Mouse (Mus musculus) lung, postnatal 0 days (tissue): ENCODE measurements at regions not wholly inside any gene's neighbourhood (a gene's known extent, or its start where the extent isn't known, plus 50 kb on each side); places are given as distances from the start of the nearest gene placed in this dataset.

Source experiments
- CTCF ChIP-seq: IDR thresholded peaks from 2 replicates; pipeline ENCODE4 v1.5.1; 2016; ENCODE audit warnings: antibody characterized with exemption, mild to moderate bottlenecking
- EP300 ChIP-seq: IDR thresholded peaks from 2 replicates; pipeline ENCODE4 v1.6.1; 2016; ENCODE audit warnings: antibody characterized with exemption, mild to moderate bottlenecking, control low read depth

DNA sequence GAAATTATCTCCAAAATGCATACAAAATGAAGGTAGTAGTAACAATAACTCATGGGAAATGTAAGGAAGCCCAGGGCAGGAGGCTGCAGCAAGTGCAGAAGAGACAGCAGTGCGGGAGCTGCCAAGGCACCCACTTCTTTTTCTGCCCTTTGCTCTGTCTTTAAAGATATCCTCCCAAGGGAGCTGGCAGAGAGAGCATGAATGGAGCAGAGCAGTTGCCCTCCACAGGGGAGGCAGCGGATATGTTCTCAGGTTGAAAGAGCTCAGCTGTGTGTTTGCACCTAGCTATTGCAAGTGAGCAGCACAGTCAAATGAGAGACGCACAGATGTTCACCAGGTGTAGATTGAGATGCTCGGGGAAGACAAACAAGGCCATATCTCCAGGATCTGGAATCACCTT, 547.9 kb upstream of the Mgmt start:
- TF ChIP-seq EP300 (no peak), CTCF (no peak)
